Mouse (Mus musculus) A20 (cell line): ENCODE measurements around the gene 0610010F05Rik.
"Not testable (repeated sequence)": the region's sequence is repeated elsewhere in the genome, so short reads cannot be mapped to it uniquely, and the experiment has no call there.

Experiments used
- DNase-seq: peaks from one replicate; pipeline ENCODE4 v3.0.0-alpha.2; 2011; ENCODE audit warnings: low read depth, low spot score

0610010F05Rik gene

DNA sequence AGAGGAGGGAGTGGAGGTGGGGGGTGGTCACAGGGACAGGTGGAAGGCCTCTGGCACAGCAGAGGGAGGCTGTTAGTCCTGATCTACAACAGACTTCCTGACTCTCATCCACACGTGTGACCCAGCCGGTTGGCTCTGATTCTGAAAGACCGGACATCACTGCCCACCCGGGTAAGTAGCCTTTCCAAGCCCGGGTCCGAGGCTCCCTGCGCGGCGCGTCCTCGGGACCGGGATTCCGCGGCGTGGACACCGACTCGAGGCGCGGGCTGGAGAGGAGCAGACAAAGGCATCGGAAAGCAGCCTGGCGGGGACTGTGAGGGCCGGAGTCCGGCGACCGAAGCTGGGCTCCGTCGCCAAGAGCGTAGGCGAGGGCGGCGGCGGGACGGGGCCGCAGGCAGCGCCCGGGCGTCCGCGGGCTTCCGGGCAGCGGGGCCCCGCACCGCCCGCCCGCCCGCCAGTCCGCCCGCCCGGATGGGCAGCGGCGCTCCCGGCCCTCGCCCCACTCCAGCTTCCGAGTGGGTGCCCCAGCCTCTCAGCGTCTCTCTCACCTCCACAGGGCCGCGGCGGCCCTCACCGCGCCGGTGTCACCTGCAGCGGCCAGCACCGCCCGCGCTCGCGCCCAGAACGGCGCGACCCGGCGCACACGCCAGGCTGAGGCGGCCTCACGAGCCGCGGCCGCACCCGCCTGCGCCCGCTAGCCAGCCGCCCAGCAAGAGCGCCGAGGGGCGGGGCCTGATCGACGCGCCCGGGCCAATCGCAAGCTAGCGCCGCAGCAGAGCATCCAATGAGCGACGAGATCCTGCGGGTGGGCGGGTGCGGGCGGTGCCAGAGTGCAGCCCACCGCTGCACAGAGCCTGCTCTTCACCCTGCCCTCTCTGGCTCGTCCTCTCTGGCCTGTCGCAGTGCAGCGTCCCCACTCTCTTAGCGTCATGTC lies at the start of gene 0610010F05Rik:
TSS of gene 0610010F05Rik (minus strand) at position 695 of the 934 bp plus-strand sequence.
- DNase-seq = peak; percentile 96

DNA sequence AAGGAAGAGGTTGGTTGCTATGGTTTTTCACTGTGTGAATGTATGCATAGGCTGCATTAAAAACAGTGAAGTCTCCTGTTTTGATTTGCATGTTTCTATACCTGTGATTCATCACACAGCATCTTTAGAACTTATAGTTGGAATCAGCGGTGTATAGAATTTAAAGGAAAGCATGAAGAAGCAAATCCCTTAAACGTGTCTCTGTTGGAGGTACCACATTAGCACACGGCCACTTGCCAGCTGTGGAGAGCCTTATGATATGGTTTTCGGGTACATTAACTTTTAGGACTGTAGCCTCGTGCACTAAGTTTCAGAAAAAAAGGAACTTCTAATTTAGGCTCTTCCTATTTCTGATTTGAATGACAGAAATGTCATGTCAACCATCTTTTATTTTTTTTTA lies 49.1 kb upstream of the 0610010F05Rik start:
- DNase-seq = peak; percentile 58

DNA sequence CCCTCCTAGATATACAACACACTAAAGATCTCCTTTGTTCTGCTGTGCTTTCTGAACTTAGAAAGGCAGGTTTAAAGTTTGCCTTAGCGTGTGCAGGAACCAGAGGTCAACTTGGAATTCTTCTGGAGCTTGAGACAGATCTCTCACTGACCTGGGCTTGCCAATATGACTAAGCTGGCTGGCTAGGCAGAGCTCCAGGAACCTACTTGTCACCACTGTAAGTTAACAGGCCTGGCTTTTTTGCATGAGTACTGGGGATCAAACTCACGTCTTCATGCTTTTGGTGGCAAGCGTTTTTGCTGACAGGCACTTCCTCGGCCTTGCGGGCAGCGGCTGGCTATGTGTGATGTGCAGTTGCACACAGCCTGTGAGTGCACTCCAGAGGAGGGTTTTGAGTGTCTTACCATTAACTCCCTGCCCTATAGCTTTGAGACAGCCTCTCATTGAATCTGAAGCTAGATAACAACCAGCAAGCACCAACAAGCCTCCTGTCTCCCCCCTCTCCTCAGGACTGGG lies 47.1 kb upstream of the 0610010F05Rik start:
- DNase-seq = no peak

DNA sequence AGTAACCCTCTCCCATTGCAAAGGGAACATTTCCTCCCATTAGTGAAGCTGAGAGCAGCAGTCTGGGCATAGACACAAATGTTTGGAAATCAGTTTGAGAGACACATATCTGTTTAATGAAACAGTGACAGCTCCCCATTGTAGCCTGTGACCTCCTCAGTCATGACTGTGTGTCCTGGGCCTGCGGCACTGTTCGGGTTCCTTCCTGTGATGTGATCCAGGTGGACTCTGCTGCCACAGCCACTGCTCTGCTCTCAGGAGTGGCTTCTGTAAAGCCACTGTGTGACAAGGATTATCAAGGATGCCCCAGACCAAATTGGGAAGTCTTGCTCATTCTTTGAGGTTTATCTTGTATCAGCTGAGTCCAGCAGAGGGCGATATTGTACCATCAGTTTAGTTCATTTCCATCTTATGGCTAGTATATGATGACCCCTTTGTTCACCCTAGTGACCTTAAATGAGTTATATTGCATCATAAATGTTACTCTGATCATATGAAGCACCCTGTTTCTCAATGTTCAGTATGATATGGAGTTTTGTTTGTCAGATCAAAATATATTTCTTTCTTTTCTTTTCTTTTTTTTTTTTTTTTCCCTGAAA lies 45.7 kb upstream of the 0610010F05Rik start:
- DNase-seq = peak; percentile 82

DNA sequence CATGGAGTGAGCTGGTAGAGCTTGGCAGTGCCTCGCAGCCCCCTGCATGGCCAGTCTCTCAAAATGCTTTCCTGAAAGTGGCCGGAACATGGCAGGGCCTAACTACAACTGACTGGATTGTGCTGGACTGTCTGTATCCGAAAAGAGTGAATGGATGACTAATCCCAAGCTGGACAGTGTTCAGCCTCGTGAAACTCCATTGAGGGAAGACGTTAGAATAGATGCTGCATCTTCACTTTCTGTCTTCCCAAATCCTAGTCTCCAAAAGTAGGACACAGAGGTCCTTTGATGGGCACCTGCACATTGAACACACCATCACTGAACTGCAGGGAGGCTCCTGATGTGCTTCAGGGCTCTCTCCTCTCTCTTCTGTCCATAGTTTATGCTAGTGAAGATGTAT lies 42.7 kb upstream of the 0610010F05Rik start:
- no peak for DNase-seq

DNA sequence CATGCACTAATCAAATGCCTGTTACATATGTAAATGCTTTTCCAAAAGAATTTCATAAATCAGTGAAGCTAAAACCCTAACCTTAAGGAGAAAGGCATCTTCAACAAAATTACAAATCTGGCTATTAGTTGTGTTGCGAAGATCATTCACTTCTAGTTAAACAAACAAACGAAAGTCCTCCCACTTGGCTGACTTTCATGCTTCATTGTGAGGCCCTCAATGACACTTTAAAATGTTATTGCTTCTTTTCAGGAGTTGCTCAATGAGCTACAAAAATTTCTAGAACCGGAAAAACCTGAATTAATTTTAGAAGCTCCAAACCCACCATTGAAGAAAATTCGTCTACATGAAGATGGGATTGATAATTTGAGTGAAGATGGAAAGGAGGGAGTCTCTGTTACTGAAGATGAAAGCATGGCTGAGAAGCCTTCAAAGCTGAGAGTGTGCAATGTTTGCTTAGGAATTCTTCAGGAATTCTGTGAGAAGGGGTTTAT lies 38.9 kb upstream of the 0610010F05Rik start:
- DNase-seq = no peak

DNA sequence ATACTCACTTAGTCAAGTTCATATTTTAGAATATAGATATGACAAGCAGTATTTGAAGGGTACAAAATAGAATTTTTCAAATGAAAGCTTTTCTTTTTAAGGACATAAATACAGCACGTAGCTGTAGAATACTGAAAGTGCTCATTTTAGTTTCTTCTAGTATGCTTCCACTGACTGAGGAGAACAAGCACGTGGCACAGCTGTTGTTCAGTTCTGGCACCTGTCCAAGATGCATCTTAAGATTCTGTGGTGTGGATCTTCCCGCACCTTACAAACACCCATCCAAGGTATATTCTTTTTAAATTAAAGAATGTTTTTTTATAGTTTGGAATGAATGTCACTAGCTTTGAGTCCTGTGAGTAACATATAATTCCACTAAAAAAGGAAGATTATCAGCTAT lies 33.7 kb upstream of the 0610010F05Rik start:
- peak; percentile 80 for DNase-seq

DNA sequence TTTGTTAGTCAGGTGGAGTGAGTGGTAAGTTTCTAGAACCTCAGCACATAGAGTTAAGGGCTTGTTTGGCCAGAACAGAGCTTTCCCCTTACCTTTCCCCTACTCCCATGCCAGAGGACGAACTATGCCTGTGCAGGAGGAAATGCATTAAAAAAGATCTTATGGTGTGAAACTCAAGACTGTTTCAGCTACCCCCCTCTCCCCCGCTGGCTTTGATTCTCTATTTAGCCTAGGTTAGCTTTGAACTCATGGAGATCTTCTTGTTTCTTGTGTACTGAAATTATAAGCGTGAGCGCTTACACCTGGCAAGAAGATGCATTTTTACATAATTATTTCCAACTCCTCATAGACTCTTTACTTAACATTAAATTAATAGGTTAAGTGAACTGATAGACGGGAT lies 33.1 kb upstream of the 0610010F05Rik start:
- no peak for DNase-seq

DNA sequence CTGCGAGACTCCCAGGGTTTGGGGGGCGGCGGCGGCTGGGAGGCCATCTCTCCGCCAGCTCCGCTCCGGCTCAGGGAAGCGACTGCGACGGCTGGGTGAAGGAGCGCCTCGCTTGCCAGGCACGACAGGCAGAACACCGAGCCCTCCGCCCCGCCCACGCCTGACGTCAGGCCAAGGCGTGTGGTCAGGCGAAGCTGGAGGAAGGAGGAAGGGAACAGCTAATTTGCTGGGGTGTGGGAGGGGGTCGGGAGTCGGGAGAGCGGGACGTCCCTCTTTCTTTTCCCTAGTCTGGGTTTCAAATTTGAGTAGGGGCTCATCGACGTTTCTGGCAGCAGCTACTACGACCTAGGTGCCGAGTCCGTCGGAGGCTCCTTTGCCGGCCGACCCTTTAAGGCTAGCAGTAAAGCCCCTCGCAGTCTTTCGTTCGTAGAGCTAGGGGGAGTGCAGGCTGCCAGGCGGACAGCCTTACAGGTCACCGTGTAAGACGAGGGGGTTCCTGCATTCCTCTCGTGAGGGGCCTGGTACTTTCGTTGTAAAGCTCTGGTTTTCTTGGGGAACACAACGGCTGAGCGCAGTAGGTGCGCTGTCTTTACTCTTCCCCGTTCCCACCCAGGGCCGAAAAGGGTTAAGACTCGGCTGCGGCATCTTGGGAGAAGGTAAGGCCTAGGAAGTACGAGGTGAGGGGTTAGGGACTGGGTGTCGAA lies 32.5 kb upstream of the 0610010F05Rik start, which contains the start of gene Pex13:
TSS of gene Pex13 (minus strand) at position 162 of the 704 bp plus-strand sequence.
- peak; percentile 96 for DNase-seq

DNA sequence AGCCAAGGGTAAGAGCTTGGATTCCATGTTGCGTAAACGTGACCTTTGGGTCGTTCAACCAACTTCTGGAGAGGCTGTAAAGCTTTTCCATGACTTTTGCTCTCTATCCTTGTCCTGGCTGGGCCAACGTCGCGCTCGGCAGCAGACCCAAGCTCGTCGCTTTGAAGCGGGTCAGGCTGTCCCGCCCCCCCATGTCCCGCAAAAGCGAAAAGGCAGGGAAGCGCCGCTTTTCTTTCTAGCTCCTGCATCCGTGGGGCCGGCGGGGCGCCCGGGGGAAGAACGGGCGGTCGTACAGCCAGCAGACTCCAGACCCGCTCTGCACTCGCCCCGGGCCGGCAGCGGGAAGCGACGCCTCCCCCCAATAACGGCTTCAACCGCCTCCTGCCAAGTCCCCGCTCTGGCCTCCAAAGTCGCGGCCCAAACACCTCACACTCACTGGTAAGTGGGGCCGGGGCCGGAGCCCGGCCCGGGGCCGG lies 31.9 kb upstream of the 0610010F05Rik start, which contains the start of gene Pus10:
TSS of gene Pus10 (plus strand) at position 364 of the 476 bp plus-strand sequence.
- no peak for DNase-seq

DNA sequence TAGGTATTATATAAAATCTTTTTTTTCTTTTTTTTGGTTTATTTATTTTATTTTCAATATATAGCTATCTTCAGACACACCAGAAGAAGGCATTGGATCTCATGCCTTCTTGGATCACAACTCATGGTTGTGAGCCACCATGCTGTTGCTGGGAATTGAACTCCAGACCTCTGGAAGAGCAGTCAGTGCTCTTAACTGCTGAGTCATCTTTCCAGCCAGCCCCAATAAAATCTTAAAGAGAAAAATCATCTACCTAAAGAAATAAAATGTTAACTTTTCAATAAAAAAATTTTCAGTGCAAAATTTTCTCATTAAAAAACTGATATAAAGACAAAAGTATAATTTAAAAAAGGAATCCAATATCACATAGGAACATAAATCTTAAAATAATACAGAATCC lies 30.8 kb upstream of the 0610010F05Rik start:
- no peak for DNase-seq

DNA sequence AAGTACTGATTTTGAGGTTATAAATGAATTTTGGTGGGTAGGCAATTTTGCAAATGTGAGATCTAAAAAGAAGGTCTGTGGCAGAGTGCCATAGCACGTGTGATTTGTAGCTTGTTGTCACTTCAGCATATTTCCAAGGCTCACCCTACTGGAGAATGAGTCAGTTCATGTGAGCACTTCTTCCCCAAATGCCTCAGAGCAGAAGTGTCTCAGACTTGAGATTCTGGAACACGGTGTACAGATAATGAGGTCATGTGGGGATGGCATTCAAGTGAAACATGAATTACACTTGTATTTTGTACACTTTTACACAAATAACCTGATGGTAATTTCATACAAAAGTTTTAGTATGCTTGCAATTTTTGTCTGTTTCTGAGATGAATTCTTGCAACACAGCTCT lies 24.4 kb upstream of the 0610010F05Rik start:
- no peak for DNase-seq

DNA sequence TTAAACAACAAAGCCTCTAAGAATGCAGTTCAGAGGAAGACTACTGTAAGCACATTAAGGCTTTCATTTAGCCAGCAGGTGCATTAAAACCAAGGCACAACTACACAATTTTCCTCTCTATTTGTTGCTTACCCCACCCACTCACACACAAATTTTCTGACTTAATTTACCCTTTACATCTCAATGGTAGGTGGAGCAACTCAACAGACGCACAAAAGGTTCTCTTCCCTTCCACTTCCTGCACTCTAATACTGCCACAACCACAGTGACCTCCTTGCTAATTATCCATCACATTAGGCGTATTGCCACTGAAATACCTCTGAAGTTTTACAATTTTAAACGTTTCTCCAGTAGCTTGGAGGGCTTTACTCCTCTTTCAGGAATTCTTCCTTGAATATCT lies 20.2 kb upstream of the 0610010F05Rik start:
- DNase-seq = no peak

DNA sequence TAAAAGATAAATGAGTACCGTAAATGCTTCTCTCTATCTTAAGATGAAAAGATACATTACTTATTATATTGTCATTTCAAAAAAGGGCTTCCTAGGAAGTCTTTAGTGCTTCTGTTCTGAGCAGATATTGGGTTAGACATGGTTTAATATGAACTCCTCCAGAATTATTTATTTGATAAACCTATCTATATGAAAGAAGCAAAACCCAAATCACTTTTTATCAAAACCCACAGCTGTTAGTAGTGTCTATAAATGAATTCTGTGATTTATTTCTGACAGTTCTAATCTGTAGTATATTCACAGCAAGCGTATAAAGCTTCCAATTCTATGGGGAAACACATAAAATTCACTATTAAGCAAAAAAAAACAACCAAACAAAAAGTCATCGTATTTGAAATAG lies 14.4 kb upstream of the 0610010F05Rik start:
- no peak for DNase-seq

DNA sequence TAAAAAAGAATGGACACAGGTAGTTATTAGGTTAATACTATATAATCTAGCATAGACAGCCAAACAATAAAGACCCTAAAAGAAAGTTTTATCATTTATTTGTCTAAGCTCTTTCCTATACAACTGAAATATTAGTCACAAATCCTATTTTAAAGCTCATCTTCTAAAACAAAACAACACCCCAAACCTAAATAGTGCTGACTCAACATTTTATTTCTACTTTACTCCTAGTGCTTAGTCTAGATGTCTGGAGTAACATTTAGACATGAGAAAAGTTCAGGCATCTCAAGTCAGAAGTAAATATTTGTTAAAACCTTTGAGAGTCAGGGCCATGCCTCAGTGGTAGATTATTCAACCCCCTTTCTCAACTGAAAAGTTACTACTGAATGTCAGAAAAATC lies 14.0 kb upstream of the 0610010F05Rik start:
- no peak for DNase-seq

DNA sequence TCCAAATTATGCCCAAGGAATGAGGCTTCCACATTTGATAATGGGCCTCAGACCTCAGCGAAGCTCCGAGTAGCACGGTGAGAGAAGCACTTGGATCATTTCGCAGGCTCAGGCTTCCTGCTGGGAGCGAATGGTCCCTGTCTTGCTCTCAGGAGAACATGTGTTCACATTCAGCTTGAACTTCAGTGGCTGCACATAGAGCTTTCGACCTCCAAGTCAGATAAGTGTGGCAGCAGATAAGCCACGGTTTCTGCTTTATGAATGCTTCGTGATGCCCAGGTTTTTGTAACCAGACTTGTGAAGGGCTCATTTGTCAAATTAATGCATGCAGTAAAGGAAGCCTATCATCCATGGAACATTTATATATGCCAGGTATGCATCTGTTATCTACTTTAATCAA lies 1.1 kb upstream of the 0610010F05Rik start:
- DNase-seq = no peak

DNA sequence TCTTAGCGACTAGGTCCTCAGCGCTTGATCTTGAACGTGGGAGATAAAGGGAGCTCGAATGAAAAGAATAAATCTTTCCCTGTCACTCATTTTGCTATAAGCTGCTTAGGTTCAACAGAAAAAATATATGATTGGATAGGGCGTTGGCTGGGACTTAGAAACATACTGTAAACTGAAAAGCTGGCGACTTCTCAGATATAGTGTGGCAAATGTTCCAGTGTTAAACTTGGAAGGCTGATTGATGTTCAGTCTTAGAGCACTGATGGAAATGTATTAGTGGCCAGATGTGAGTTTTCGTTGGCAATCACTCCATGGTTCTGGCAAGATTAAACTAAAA lies 408 bp upstream of the 0610010F05Rik start:
- no peak for DNase-seq

DNA sequence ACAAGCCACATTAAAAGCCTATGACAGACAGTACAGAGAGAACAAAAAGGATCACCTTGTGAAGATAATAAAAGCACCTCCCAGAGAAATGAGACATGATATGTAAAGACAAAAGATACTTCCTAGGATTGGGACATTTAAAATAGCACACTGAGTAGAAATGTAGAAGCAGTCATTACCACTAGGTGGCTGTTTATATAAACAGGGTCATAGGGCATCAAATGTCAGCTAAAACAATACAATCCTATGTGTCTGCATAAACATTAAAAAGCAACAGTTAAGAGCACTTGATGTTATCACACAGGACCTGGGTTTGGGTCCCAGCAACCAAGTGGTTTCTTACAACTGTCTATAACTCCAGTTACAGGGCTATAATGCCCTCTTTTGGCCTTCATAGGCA lies 2.8 kb downstream of the 0610010F05Rik start:
- peak; percentile 30 for DNase-seq

DNA sequence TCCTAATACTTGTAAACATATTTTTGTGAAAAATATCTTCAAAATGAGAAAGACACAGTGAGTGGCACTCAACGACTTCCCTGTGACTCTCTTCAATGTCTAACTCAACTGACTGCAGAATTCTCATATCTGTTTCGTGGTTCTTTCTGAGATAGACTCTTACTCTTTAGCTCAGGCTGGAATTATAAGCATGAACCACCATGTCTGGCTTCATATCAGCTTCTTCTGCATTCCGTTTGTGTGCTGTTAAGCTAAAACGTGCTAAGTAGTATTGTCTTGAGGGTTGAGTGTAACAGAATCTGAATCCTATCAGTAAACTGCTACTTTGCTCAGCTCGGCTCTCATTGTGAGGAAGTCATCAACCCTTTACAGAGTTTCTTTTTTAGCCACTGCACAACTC lies 14.4 kb downstream of the 0610010F05Rik start:
- no peak for DNase-seq

DNA sequence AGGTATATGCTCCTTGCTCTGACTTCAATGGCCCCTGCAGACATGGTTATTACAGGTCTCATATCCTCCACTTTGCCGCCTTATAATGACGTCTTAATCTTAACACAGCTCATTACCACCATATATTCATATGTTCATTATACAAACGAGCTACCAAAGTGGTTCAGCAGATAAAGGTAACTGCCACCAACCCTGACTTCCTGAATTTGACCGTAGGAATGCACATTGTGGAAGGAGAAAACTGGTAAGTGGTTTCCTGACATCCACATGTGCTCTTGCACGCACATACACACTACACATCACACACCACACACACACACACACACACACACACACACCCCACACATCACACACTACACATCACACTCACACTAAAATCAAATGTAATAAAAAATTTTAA lies 18.9 kb downstream of the 0610010F05Rik start:
- DNase-seq = no peak

DNA sequence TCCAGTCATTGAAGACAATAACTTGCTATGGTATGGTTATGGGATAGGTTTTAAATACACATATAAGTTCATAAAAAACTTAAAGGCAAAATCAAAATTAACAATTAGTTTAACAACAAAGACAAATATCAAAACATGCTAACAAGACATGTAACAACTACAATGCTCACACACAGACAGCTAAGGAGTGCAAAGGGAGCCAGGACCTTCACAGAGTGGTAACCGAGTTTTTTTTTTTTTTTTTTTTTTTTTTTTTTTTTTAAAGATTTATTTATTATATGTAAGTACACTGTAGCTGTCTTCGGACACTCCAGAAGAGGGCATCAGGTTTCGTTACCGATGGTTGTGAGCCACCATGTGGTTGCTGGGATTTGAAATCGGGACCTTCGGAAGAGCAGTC lies 26.1 kb downstream of the 0610010F05Rik start:
- DNase-seq = not testable (repeated sequence)

DNA sequence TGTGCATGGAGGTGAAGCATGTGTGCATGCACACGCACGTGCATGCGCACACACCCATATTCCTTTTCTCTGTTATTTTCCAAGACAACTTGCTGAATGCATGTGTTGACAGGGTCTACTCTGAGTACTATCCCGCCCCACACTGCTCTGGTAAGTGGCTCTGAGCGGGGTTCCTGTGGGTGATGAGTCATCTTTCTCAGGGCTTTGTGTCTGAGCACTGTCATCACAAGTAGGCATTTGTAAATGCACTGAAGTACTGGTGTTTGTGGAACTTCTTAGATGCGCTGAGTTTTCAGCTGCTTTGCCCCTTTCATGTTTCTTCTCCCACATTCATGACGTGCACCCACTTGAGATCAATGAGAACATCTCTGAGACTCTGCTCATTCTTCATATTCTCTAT lies 63.3 kb downstream of the 0610010F05Rik start:
- DNase-seq = no peak
